Mouse (Mus musculus) CH12.LX (cell line): ENCODE results near the gene Mettl22. TPM values are rescaled to one million over a fixed set of nuclear protein-coding genes. Genes with fewer than 3 reads are reported as not detected.

Experiments
- DNase-seq: peaks from one replicate; pipeline ENCODE4 v3.0.0-alpha.2; 2013; ENCODE audit errors: extremely low read depth
- H3K27ac ChIP-seq: 2 replicates; pipeline ENCODE4 v1.5.1; 2012; ENCODE audit warnings: low read depth, mild to moderate bottlenecking, control low read depth, moderate library complexity; ENCODE audit not compliant: insufficient read depth
- H3K27me3 ChIP-seq: replicated peaks from 2 replicates; pipeline ENCODE3; 2012; ENCODE audit warnings: inconsistent platforms
- H3K36me3 ChIP-seq, 2 experiments: replicated peaks in 1 of 2; 2 replicates each; pipeline versions ENCODE3 to v1.6.1; 2012; ENCODE audit warnings: inconsistent platforms in 1 of 2, low read length in 1 of 2, mild to moderate bottlenecking in 1 of 2, mixed read lengths in 1 of 2, moderate library complexity in 1 of 2; ENCODE audit not compliant: control insufficient read depth in 1 of 2, insufficient read depth in 1 of 2
- H3K4me1 ChIP-seq, 2 experiments: 2 replicates each; pipeline ENCODE4 v1.6.1; 2012; ENCODE audit warnings: inconsistent platforms in 1 of 2, moderate library complexity in 1 of 2; ENCODE audit not compliant: insufficient read depth in 2 of 2, control insufficient read depth in 1 of 2
- H3K4me2 ChIP-seq: 2 replicates; pipeline ENCODE4 v1.6.1; 2012; ENCODE audit warnings: low read depth, mild to moderate bottlenecking, control low read depth; ENCODE audit not compliant: poor library complexity, insufficient read depth, severe bottlenecking
- H3K4me3 ChIP-seq, 3 experiments: fragments of 150-350 bp in 1 of 3; sonication (generic) in 1 of 3; replicated peaks in 1 of 3; 2 replicates each; pipeline versions ENCODE3 to v1.5.1; 2011 to 2012; ENCODE audit warnings: low read depth in 2 of 3, low read length in 2 of 3, mild to moderate bottlenecking in 2 of 3, moderate library complexity in 2 of 3, control low read depth in 1 of 3, improper control_type of control experiment in 1 of 3, inconsistent platforms in 1 of 3, mixed read lengths in 1 of 3; ENCODE audit not compliant: poor library complexity in 1 of 3
- H3K79me2 ChIP-seq: replicated peaks from 2 replicates; pipeline ENCODE4 v1.6.1; 2012; ENCODE audit warnings: mild to moderate bottlenecking, moderate library complexity; ENCODE audit not compliant: control insufficient read depth, poor library complexity, insufficient read depth, severe bottlenecking; ENCODE audit errors: extremely low read depth
- H3K9ac ChIP-seq: 2 replicates; pipeline ENCODE4 v1.6.1; 2012; ENCODE audit warnings: low read depth, mild to moderate bottlenecking, control low read depth, moderate library complexity; ENCODE audit not compliant: insufficient read depth
- H3K9me3 ChIP-seq: replicated peaks from 2 replicates; pipeline ENCODE3; 2012; ENCODE audit warnings: low read length, inconsistent platforms, mixed read lengths
- E2F4 ChIP-seq: IDR thresholded peaks from 2 replicates; pipeline ENCODE4 v1.6.1; 2011; ENCODE audit warnings: low read depth, low read length, improper control_type of control experiment; ENCODE audit not compliant: insufficient replicate concordance
- ELF1 ChIP-seq: IDR thresholded peaks from 2 replicates; pipeline ENCODE4 v1.6.1; 2014; ENCODE audit warnings: low read depth, mild to moderate bottlenecking, inconsistent platforms, low read length, improper control_type of control experiment
- ETS1 ChIP-seq: conservative IDR thresholded peaks from 2 replicates; pipeline ENCODE4 v1.6.1; 2012; ENCODE audit warnings: low read depth, mild to moderate bottlenecking, inconsistent platforms, low read length, improper control_type of control experiment, moderate library complexity
- HCFC1 ChIP-seq: IDR thresholded peaks from 2 replicates; pipeline ENCODE4 v1.6.1; 2012; ENCODE audit warnings: low read depth, mild to moderate bottlenecking, inconsistent platforms, low read length, improper control_type of control experiment
- KAT2A ChIP-seq: IDR thresholded peaks from 2 replicates; pipeline ENCODE4 v1.6.1; 2012; ENCODE audit warnings: low read length, improper control_type of control experiment, inconsistent platforms; ENCODE audit not compliant: insufficient replicate concordance
- MAFK ChIP-seq: IDR thresholded peaks from 2 replicates; pipeline ENCODE4 v1.6.1; 2011; ENCODE audit warnings: low read length, improper control_type of control experiment; ENCODE audit not compliant: insufficient replicate concordance
- MAZ ChIP-seq: IDR thresholded peaks from 2 replicates; pipeline ENCODE4 v1.6.1; 2012; ENCODE audit warnings: low read depth, mild to moderate bottlenecking, inconsistent platforms, low read length, improper control_type of control experiment, moderate library complexity
- MYC ChIP-seq: IDR thresholded peaks from 2 replicates; pipeline ENCODE4 v1.6.1; 2011; ENCODE audit warnings: low read depth, mild to moderate bottlenecking, improper control_type of control experiment, low read length
- POLR2A ChIP-seq: IDR thresholded peaks from 2 replicates; pipeline ENCODE4 v1.6.1; 2011; ENCODE audit warnings: low read depth, mild to moderate bottlenecking, improper control_type of control experiment, low read length
- POLR2AphosphoS2 ChIP-seq: IDR thresholded peaks from 2 replicates; pipeline ENCODE4 v1.6.1; 2011; ENCODE audit warnings: low read depth, low read length, improper control_type of control experiment
- RAD21 ChIP-seq: IDR thresholded peaks from 2 replicates; pipeline ENCODE4 v1.6.1; 2011; ENCODE audit warnings: low read depth, mild to moderate bottlenecking, low read length, improper control_type of control experiment, moderate library complexity
- RCOR1 ChIP-seq: conservative IDR thresholded peaks from 2 replicates; pipeline ENCODE4 v1.6.1; 2012; ENCODE audit warnings: low read depth, mild to moderate bottlenecking, inconsistent platforms, low read length, improper control_type of control experiment
- SIN3A ChIP-seq: IDR thresholded peaks from 2 replicates; pipeline ENCODE4 v1.6.1; 2012; ENCODE audit warnings: low read length, improper control_type of control experiment, inconsistent platforms
- SMC3 ChIP-seq: IDR thresholded peaks from 2 replicates; pipeline ENCODE4 v1.6.1; 2011; ENCODE audit warnings: low read depth, low read length, improper control_type of control experiment
- TBP ChIP-seq: conservative IDR thresholded peaks from 2 replicates; pipeline ENCODE4 v1.6.1; 2011; ENCODE audit warnings: low read depth, low read length, improper control_type of control experiment
- TCF12 ChIP-seq: IDR thresholded peaks from 2 replicates; pipeline ENCODE4 v1.6.1; 2014; ENCODE audit warnings: low read depth, mild to moderate bottlenecking, inconsistent platforms, low read length, improper control_type of control experiment
- UBTF ChIP-seq: IDR thresholded peaks from 2 replicates; pipeline ENCODE4 v1.6.1; 2012; ENCODE audit warnings: low read depth, mild to moderate bottlenecking, inconsistent platforms, low read length, improper control_type of control experiment, moderate library complexity
- ZC3H11A ChIP-seq: IDR thresholded peaks from 2 replicates; pipeline ENCODE4 v1.6.1; 2012; ENCODE audit warnings: low read depth, mild to moderate bottlenecking, inconsistent platforms, low read length, improper control_type of control experiment
- ZKSCAN1 ChIP-seq: IDR thresholded peaks from 2 replicates; pipeline ENCODE4 v1.6.1; 2012; ENCODE audit warnings: low read depth, inconsistent platforms, low read length, improper control_type of control experiment, borderline replicate concordance
- ZNF384 ChIP-seq: IDR thresholded peaks from 2 replicates; pipeline ENCODE4 v1.6.1; 2012; ENCODE audit warnings: low read depth, low read length, improper control_type of control experiment, inconsistent platforms
- dilution Hi-C: fragments of 300-500 bp; cut with MboI; formaldehyde crosslinking; loops from 2 replicates; pipeline ENCODE4 v1.14.3; 2020; ENCODE audit warnings: low sequenced_read_pairs; ENCODE audit not compliant: extremely low pct_unique_long_range_greater_than_20kb, extremely low pct_ligation_motif_present
- in situ Hi-C: fragments of 300-500 bp; cut with MboI; formaldehyde crosslinking; loops from 3 replicates; pipeline ENCODE4 v1.14.3; 2019; ENCODE audit warnings: low sequenced_read_pairs, low pct_ligation_motif_present, low pct_unique_long_range_greater_than_20kb, mixed read lengths
- polyA plus RNA-seq: library from polyadenylated mRNA; unstranded; fragments of >175 nt; gene quantifications from 2 replicates; pipeline ENCODE4 v1.2.1, GENCODE M21; 2012; ENCODE audit warnings: low read depth; ENCODE audit not compliant: insufficient read length
- total RNA-seq, 2 experiments: library from RNA; depleted of rRNA; stranded (reverse); fragments of 300-350 nt in 1 of 2; fragments of >200 nt in 1 of 2; gene quantifications; 2 replicates each; pipeline ENCODE4 v1.2.3; 2012 to 2014

Mettl22 gene
- total and polyA plus RNA-seq, 3 experiments = 27.5 to 64.2 (median 39.4) TPM

GRCm38 (mm10) chr16:8523480-8524144, 53.0 kb downstream of the Mettl22 start:
- TF ChIP-seq MAZ (no peak), ZC3H11A (no peak), E2F4 (no peak), ZKSCAN1 (no peak)
- dilution Hi-C loops (no loop called here), in situ Hi-C loops (no loop called here)
- no peak overlapping the region for H3K27ac ChIP-seq
- H3K27me3 ChIP-seq = peaks cover 90% of the 10 kb centered on the region
- DNase-seq = no peak
- H3K79me2 ChIP-seq = no peaks in the 10 kb centered on the region
- H3K36me3 ChIP-seq = no peaks in the 10 kb centered on the region
- no peak overlapping the region for H3K4me3 ChIP-seq
- no peaks in the 10 kb centered on the region for H3K4me1 ChIP-seq
- no peak overlapping the region for H3K9ac ChIP-seq
- H3K9me3 ChIP-seq = no peaks in the 10 kb centered on the region
- H3K4me2 ChIP-seq = no peak overlapping the region

DNA sequence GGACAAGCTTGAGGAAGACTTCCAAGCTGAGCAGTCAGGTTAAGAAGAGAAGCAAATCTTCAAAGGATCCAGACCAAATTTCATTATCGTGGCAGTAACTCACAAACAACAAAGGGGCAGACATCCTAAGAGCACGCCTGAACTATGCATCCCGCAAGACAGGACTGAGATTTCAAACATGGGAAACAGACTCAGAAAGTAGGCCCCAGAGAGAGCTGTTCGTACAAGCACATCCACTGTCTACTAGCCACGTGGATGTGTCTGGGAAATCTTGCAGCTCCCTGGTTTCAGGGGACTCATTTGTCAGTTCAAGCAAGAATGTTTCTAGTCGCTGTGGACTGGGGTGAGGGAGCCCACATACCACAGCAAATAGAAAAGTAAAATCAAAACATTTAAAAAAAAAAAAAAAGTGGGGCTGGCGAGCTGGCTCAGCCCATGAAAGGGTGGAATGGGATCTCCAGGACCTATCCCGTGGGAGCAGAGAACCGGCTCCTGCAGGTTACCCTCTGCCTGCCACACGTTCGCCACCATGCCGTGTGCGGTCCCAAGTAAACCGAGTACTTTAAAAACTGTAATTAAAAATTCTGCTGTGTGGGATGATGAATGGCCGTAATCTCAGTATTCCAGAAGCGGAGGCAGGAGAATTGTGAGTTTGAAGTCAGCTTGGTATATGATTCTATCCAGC, 53.7 kb downstream of the Mettl22 start:
- H3K27me3 ChIP-seq = peaks cover 88% of the 10 kb centered on the region
- in situ Hi-C loops = no loop called here
- H3K9ac ChIP-seq = no peak overlapping the region
- no peaks in the 10 kb centered on the region for H3K79me2 ChIP-seq
- dilution Hi-C loops = no loop called here
- TF ChIP-seq ZC3H11A = no peak
- TF ChIP-seq ETS1 = no peak
- TF ChIP-seq KAT2A = no peak
- TF ChIP-seq ZNF384 = no peak
- TF ChIP-seq MYC = no peak
- TF ChIP-seq MAFK = no peak
- no peak for TF ChIP-seq POLR2A
- no peak for TF ChIP-seq SMC3
- TF ChIP-seq TBP = no peak
- TF ChIP-seq RAD21 = no peak
- TF ChIP-seq ELF1 = no peak
- no peak for TF ChIP-seq TCF12
- no peak for TF ChIP-seq RCOR1
- no peak for TF ChIP-seq POLR2AphosphoS2
- no peak for TF ChIP-seq HCFC1
- TF ChIP-seq UBTF = no peak
- no peak for TF ChIP-seq SIN3A
- no peaks in the 10 kb centered on the region for H3K9me3 ChIP-seq
- no peak overlapping the region for H3K4me2 ChIP-seq
- DNase-seq = no peak
- H3K27ac ChIP-seq = no peak overlapping the region
- H3K4me3 ChIP-seq = no peak overlapping the region
- no peaks in the 10 kb centered on the region for H3K36me3 ChIP-seq
- H3K4me1 ChIP-seq = no peaks in the 10 kb centered on the region
